Mouse (Mus musculus): Measurements from ENCODE around the gene Tmed8.

- TF ChIP-seq CTCF (IDR thresholded peaks at IDR 0.05; ENCODE audit: insufficient read depth, low read length) (no peak), POLR2A (IDR thresholded peaks at IDR 0.05; ENCODE audit: borderline replicate concordance, extremely low read depth, low read depth, low read length) (no peak)
These were observed 50.8 kb downstream of the Tmed8 start for GRCm38 (mm10) chr12:87149471-87149870.

Measured in lung, adult 2 months (tissue).